Mouse (Mus musculus): ENCODE measurements around the gene Gm10974. TPM values are rescaled to one million over a fixed set of nuclear protein-coding genes. Genes with fewer than 3 reads are reported as not detected.

The Gm10974 gene
- polyA plus RNA-seq, 1 experiment from 2014 or later, result not detected

DNA sequence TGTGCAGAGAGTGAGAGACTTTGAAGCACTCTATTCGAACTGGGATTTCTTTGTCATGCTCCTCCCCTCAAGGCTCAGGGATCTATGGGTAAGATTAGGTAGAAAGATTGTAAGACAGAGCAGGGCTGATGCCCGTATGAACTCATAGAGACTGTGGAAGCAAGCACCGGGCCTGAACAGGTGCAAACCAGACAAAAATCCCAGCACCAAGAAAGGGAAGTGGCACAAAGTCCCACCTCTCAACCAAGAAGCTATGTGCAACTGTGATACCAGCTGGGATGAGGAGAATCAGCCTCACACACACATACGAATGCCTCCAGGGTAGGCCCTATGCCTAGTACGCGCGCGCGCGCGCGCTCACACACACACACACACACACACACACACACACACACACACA, 20.1 kb downstream of the Gm10974 start:
- Histone ChIP-seq H3K4me2 (ENCODE audit: low read depth, low read length) (no peak overlapping the region), H3K9ac (ENCODE audit: low read depth, low read length) (no peak overlapping the region), H3K27me3 (replicated peaks; ENCODE audit: control insufficient read depth, insufficient read depth, low read length) (no peaks in the 10 kb centered on the region), H3K4me3 (ENCODE audit: low read depth, low read length) (no peak overlapping the region), H3K4me1 (ENCODE audit: control insufficient read depth, insufficient read depth, low read length) (no peaks in the 10 kb centered on the region), H3K27ac (replicated peaks; ENCODE audit: low read depth, low read length) (no peak overlapping the region), H3K9me3 (ENCODE audit: control insufficient read depth, low read length) (no peaks in the 10 kb centered on the region), H3K36me3 (ENCODE audit: control insufficient read depth, insufficient read depth, low read length) (peaks cover under 1% of the 10 kb centered on the region; the same call in 1 of the 2 replicates)
- DNase-seq (ENCODE audit: low spot score) (no peak), ATAC-seq (ENCODE audit: low read depth) (no peak)
- WGBS, result 94% methylated on average over 12 of the region's 12 CpGs

GRCm38 (mm10) chr7:66386411-66386810, 20.7 kb downstream of the Gm10974 start:
- no peaks in the 10 kb centered on the region for H3K36me3 ChIP-seq (ENCODE audit: control insufficient read depth, insufficient read depth, low read length)
- ATAC-seq (ENCODE audit: low read depth) (no peak), DNase-seq (ENCODE audit: low spot score) (no peak)
- H3K4me2 ChIP-seq (ENCODE audit: low read depth, low read length), result no peak overlapping the region
- no peak overlapping the region for H3K27ac ChIP-seq (replicated peaks; ENCODE audit: low read depth, low read length)
- H3K4me1 ChIP-seq (ENCODE audit: control insufficient read depth, insufficient read depth, low read length), result no peaks in the 10 kb centered on the region
- 91% methylated on average over 6 of the region's 6 CpGs for WGBS
- no peaks in the 10 kb centered on the region for H3K9me3 ChIP-seq (ENCODE audit: control insufficient read depth, low read length)
- no peak overlapping the region for H3K4me3 ChIP-seq (ENCODE audit: low read depth, low read length)
- H3K9ac ChIP-seq (ENCODE audit: low read depth, low read length), result no peak overlapping the region
- no peaks in the 10 kb centered on the region for H3K27me3 ChIP-seq (replicated peaks; ENCODE audit: control insufficient read depth, insufficient read depth, low read length)

GRCm38 (mm10) chr7:66387419-66387812, 21.7 kb downstream of the Gm10974 start:
- Histone ChIP-seq H3K4me1 (ENCODE audit: control insufficient read depth, insufficient read depth, low read length) (no peaks in the 10 kb centered on the region), H3K27me3 (replicated peaks; ENCODE audit: control insufficient read depth, insufficient read depth, low read length) (no peaks in the 10 kb centered on the region), H3K27ac (replicated peaks; ENCODE audit: low read depth, low read length) (peak overlapping the region; percentile 55; the same call in 1 of the 2 replicates), H3K4me3 (ENCODE audit: low read depth, low read length) (peak overlapping the region; percentile 75), H3K9ac (ENCODE audit: low read depth, low read length) (peak overlapping the region; percentile 91), H3K9me3 (ENCODE audit: control insufficient read depth, low read length) (no peaks in the 10 kb centered on the region), H3K36me3 (ENCODE audit: control insufficient read depth, insufficient read depth, low read length) (no peaks in the 10 kb centered on the region), H3K4me2 (ENCODE audit: low read depth, low read length) (peak overlapping the region; percentile 96)
- peak; percentile 28 for DNase-seq (ENCODE audit: low spot score)
- no peak for ATAC-seq (ENCODE audit: low read depth)
- 0% methylated on average over 13 of the region's 13 CpGs for WGBS

- peak; percentile 79 for ATAC-seq (ENCODE audit: low read depth)
- WGBS, result 1% methylated on average over 49 of the region's 70 CpGs
- peak within 1 kb of the TSS; percentile 55 for H3K27ac ChIP-seq (replicated peaks; ENCODE audit: low read depth, low read length)
Observed at GRCm38 (mm10) chr7:66387813-66388521, 22.3 kb downstream of the Gm10974 start, which contains the start of gene Lrrk1. Gene Lrrk1 (minus strand): TSS chr7:66388350.

GRCm38 (mm10) chr7:66388621-66389532, 23.2 kb downstream of the Gm10974 start:
- Histone ChIP-seq H3K4me1 (ENCODE audit: control insufficient read depth, insufficient read depth, low read length) (no peaks in the 10 kb centered on the region), H3K36me3 (ENCODE audit: control insufficient read depth, insufficient read depth, low read length) (no peaks in the 10 kb centered on the region), H3K27ac (replicated peaks; ENCODE audit: low read depth, low read length) (peak overlapping the region; percentile 55), H3K4me3 (ENCODE audit: low read depth, low read length) (peak overlapping the region; percentile 75), H3K27me3 (replicated peaks; ENCODE audit: control insufficient read depth, insufficient read depth, low read length) (no peaks in the 10 kb centered on the region), H3K9ac (ENCODE audit: low read depth, low read length) (peak overlapping the region; percentile 91), H3K4me2 (ENCODE audit: low read depth, low read length) (peak overlapping the region; percentile 96), H3K9me3 (ENCODE audit: control insufficient read depth, low read length) (no peaks in the 10 kb centered on the region)
- 12% methylated on average over 28 of the region's 28 CpGs for WGBS
- ATAC-seq (ENCODE audit: low read depth), result peak; percentile 84
- DNase-seq (ENCODE audit: low spot score), result peak; percentile 93

More at GRCm38 (mm10) chr7:66387813-66388521, 22.3 kb downstream of the Gm10974 start, which contains the start of gene Lrrk1:
- peak within 1 kb of the TSS; percentile 96 for H3K4me2 ChIP-seq (ENCODE audit: low read depth, low read length)
- H3K36me3 ChIP-seq (ENCODE audit: control insufficient read depth, insufficient read depth, low read length), result no peaks in the 10 kb centered on the region
- H3K4me1 ChIP-seq (ENCODE audit: control insufficient read depth, insufficient read depth, low read length), result no peaks in the 10 kb centered on the region
- DNase-seq (ENCODE audit: low spot score), result peak; percentile 65
- H3K9ac ChIP-seq (ENCODE audit: low read depth, low read length), result peak within 1 kb of the TSS; percentile 91
- H3K27me3 ChIP-seq (replicated peaks; ENCODE audit: control insufficient read depth, insufficient read depth, low read length), result no peaks in the 10 kb centered on the region
- peak within 1 kb of the TSS; percentile 75 for H3K4me3 ChIP-seq (ENCODE audit: low read depth, low read length)
- no peaks in the 10 kb centered on the region for H3K9me3 ChIP-seq (ENCODE audit: control insufficient read depth, low read length)

DNA sequence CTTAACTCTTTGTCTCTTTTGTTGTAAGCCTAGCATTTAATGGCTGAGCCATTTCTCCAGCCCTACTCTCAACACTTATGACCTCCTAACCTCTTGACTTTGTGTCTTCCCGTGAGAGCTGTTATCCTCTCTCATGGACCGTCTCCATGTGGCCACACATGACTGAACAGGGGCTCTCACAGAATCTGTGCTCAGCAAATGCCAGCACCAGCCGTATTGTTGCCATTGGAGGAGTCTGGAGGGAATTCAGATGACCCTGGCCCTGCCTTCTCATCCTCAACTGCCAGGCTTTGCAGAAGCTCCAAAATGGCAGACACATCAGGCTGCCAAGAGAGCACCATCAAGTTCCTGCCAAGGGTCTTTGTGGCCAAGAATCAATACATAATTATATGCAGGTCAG, 31.6 kb downstream of the Gm10974 start:
- ATAC-seq (ENCODE audit: low read depth) (no peak), DNase-seq (ENCODE audit: low spot score) (no peak)
- Histone ChIP-seq H3K36me3 (ENCODE audit: control insufficient read depth, insufficient read depth, low read length) (no peaks in the 10 kb centered on the region), H3K4me1 (ENCODE audit: control insufficient read depth, insufficient read depth, low read length) (no peaks in the 10 kb centered on the region; the same call in 1 of the 2 replicates), H3K4me2 (ENCODE audit: low read depth, low read length) (no peak overlapping the region), H3K9ac (ENCODE audit: low read depth, low read length) (no peak overlapping the region), H3K9me3 (ENCODE audit: control insufficient read depth, low read length) (no peaks in the 10 kb centered on the region), H3K27me3 (replicated peaks; ENCODE audit: control insufficient read depth, insufficient read depth, low read length) (no peaks in the 10 kb centered on the region), H3K4me3 (ENCODE audit: low read depth, low read length) (no peak overlapping the region), H3K27ac (replicated peaks; ENCODE audit: low read depth, low read length) (no peak overlapping the region)
- WGBS, result 61% methylated on average over 3 of the region's 3 CpGs

- DNase-seq (ENCODE audit: low spot score) (no peak), ATAC-seq (ENCODE audit: low read depth) (no peak)
- Histone ChIP-seq H3K9ac (ENCODE audit: low read depth, low read length) (no peak overlapping the region; the same call in 1 of the 2 replicates), H3K4me1 (ENCODE audit: control insufficient read depth, insufficient read depth, low read length) (peaks cover 27% of the 10 kb centered on the region), H3K27me3 (replicated peaks; ENCODE audit: control insufficient read depth, insufficient read depth, low read length) (no peaks in the 10 kb centered on the region), H3K4me3 (ENCODE audit: low read depth, low read length) (no peak overlapping the region), H3K9me3 (ENCODE audit: control insufficient read depth, low read length) (no peaks in the 10 kb centered on the region), H3K4me2 (ENCODE audit: low read depth, low read length) (no peak overlapping the region), H3K27ac (replicated peaks; ENCODE audit: low read depth, low read length) (no peak overlapping the region), H3K36me3 (ENCODE audit: control insufficient read depth, insufficient read depth, low read length) (no peaks in the 10 kb centered on the region)
- 59% methylated on average over 8 of the region's 8 CpGs for WGBS
Observed at GRCm38 (mm10) chr7:66401605-66402004, 35.9 kb downstream of the Gm10974 start.

GRCm38 (mm10) chr7:66402876-66403275, 37.2 kb downstream of the Gm10974 start:
- Histone ChIP-seq H3K9ac (ENCODE audit: low read depth, low read length) (no peak overlapping the region), H3K9me3 (ENCODE audit: control insufficient read depth, low read length) (no peaks in the 10 kb centered on the region), H3K4me3 (ENCODE audit: low read depth, low read length) (no peak overlapping the region), H3K36me3 (ENCODE audit: control insufficient read depth, insufficient read depth, low read length) (no peaks in the 10 kb centered on the region), H3K4me2 (ENCODE audit: low read depth, low read length) (no peak overlapping the region), H3K4me1 (ENCODE audit: control insufficient read depth, insufficient read depth, low read length) (peaks cover 27% of the 10 kb centered on the region), H3K27ac (replicated peaks; ENCODE audit: low read depth, low read length) (no peak overlapping the region), H3K27me3 (replicated peaks; ENCODE audit: control insufficient read depth, insufficient read depth, low read length) (no peaks in the 10 kb centered on the region)
- no peak for DNase-seq (ENCODE audit: low spot score)
- no peak for ATAC-seq (ENCODE audit: low read depth)
- 85% methylated on average over 5 of the region's 5 CpGs for WGBS
